Mouse (Mus musculus) heart, embryonic 10.5 days (tissue): ENCODE results near the gene Cpt1c. TPM values are rescaled to one million over a fixed set of nuclear protein-coding genes. Genes with fewer than 3 reads are reported as not detected.

Source experiments
- DNase-seq: peaks from one replicate; pipeline ENCODE4 v3.0.0-alpha.2; 2017; ENCODE audit warnings: low spot score
- H3K27ac ChIP-seq: fragments of 300-500 bp; sonication (generic); 2 replicates; pipeline ENCODE4 v1.5.1; 2016; ENCODE audit warnings: mild to moderate bottlenecking
- H3K27me3 ChIP-seq: fragments of 300-500 bp; sonication (generic); 2 replicates; pipeline ENCODE4 v1.6.1; 2016; ENCODE audit warnings: mild to moderate bottlenecking; ENCODE audit not compliant: poor library complexity, insufficient read depth, severe bottlenecking
- H3K36me3 ChIP-seq: fragments of 300-500 bp; sonication (generic); 2 replicates; pipeline ENCODE4 v1.6.1; 2016; ENCODE audit warnings: mild to moderate bottlenecking, moderate library complexity
- H3K4me1 ChIP-seq: fragments of 300-500 bp; sonication (generic); 2 replicates; pipeline ENCODE4 v1.6.1; 2016; ENCODE audit warnings: mild to moderate bottlenecking
- H3K4me3 ChIP-seq: fragments of 300-500 bp; sonication (generic); 2 replicates; pipeline ENCODE4 v1.5.1; 2016; ENCODE audit warnings: mild to moderate bottlenecking, moderate library complexity
- H3K9me3 ChIP-seq: fragments of 300-500 bp; sonication (generic); 2 replicates; pipeline ENCODE4 v1.6.1; 2016; ENCODE audit warnings: mild to moderate bottlenecking, moderate library complexity
- WGBS: fragments of 180-500 bp; shearing (Covaris S2); methylation state at CpG from one replicate; pipeline ENCODE4 v1.1.7; 2016; 5-methylcytosine and 5-hydroxymethylcytosine counted together
- microRNA-seq: library from miRNA; unstranded; fragments of <30 nt; microRNA quantifications from one replicate; pipeline ENCODE4, GENCODE M21; 2017
- polyA plus RNA-seq: library from polyadenylated mRNA; unstranded; fragments of >200 nt; fragmentation: Nextera tagmentation; extraction: Ambion mirVana; gene quantifications from 2 replicates; pipeline ENCODE4 v1.2.1, GENCODE M21; 2016

The Cpt1c gene
- polyA plus RNA-seq, 1 experiment from 2014 or later = 19.1 TPM

GRCm38 (mm10) chr7:44918219-44918618 is 56.4 kb downstream of the Cpt1c start:
- 0 out of 2 replicates have a peak overlapping the region, but pooled peaks have one; percentile 18 for H3K27ac ChIP-seq
- H3K9me3 ChIP-seq = no peaks in the 10 kb centered on the region
- H3K27me3 ChIP-seq = no peaks in the 10 kb centered on the region
- WGBS = 56% methylated on average over 3 of the region's 3 CpGs
- peaks cover 56% of the 10 kb centered on the region for H3K36me3 ChIP-seq
- peaks cover 33% of the 10 kb centered on the region for H3K4me1 ChIP-seq
- peak; percentile 76 for DNase-seq
- H3K4me3 ChIP-seq = no peak overlapping the region

GRCm38 (mm10) chr7:44916881-44917280 is 57.8 kb downstream of the Cpt1c start:
- H3K27me3 ChIP-seq = no peaks in the 10 kb centered on the region
- peaks cover 33% of the 10 kb centered on the region for H3K4me1 ChIP-seq
- no peaks in the 10 kb centered on the region for H3K9me3 ChIP-seq
- peaks cover 56% of the 10 kb centered on the region for H3K36me3 ChIP-seq
- no peak overlapping the region for H3K4me3 ChIP-seq
- DNase-seq = no peak
- H3K27ac ChIP-seq = 0 out of 2 replicates have a peak overlapping the region, but pooled peaks have one; percentile 18
- WGBS = 90% methylated on average over 4 of the region's 4 CpGs

- 87% methylated on average over 6 of the region's 6 CpGs for WGBS
- peak; percentile 39 for DNase-seq
- H3K9me3 ChIP-seq = no peaks in the 10 kb centered on the region
- H3K27ac ChIP-seq = no peak overlapping the region
- H3K36me3 ChIP-seq = peaks cover 59% of the 10 kb centered on the region
- no peak overlapping the region for H3K4me3 ChIP-seq
- no peaks in the 10 kb centered on the region for H3K27me3 ChIP-seq
- peaks cover 33% of the 10 kb centered on the region for H3K4me1 ChIP-seq
Measured at GRCm38 (mm10) chr7:44916191-44916590, 58.5 kb downstream of the Cpt1c start.

- no peaks in the 10 kb centered on the region for H3K27me3 ChIP-seq
Measured at GRCm38 (mm10) chr7:44915314-44915713, 59.3 kb downstream of the Cpt1c start.

GRCm38 (mm10) chr7:44914396-44914795 is 60.3 kb downstream of the Cpt1c start:
- peaks cover 69% of the 10 kb centered on the region for H3K36me3 ChIP-seq
- DNase-seq = no peak
- no peaks in the 10 kb centered on the region for H3K27me3 ChIP-seq
- H3K9me3 ChIP-seq = no peaks in the 10 kb centered on the region
- WGBS = 77% methylated on average over 2 of the region's 2 CpGs
- no peak overlapping the region for H3K4me3 ChIP-seq
- peaks cover 33% of the 10 kb centered on the region for H3K4me1 ChIP-seq
- no peak overlapping the region for H3K27ac ChIP-seq

More at GRCm38 (mm10) chr7:44915314-44915713, 59.3 kb downstream of the Cpt1c start:
- Histone ChIP-seq H3K4me3 (no peak overlapping the region), H3K27ac (no peak overlapping the region), H3K9me3 (no peaks in the 10 kb centered on the region), H3K36me3 (peaks cover 66% of the 10 kb centered on the region), H3K4me1 (peaks cover 33% of the 10 kb centered on the region)
- DNase-seq = no peak
- WGBS = 94% methylated on average over 9 of the region's 9 CpGs

Small RNA genes within 50 kb of the gene (microRNA-seq; reads per million reads assigned to microRNA genes)
- 1.0 reads per million for gene Mir7054

Other genes with a start within 250 kb of the Cpt1c start
- gene Vrk3, start 226.4 kb downstream of the Cpt1c start, polyA plus RNA-seq = 34.0 and 35.5 TPM in 2 replicates
- 1.8 TPM in 2 replicates for gene Zfp473, start 223.8 kb downstream of the Cpt1c start, polyA plus RNA-seq
- 128 and 132 TPM in 2 replicates for gene Nup62, start 158.8 kb downstream of the Cpt1c start, polyA plus RNA-seq
- gene Il4i1, start 158.5 kb downstream of the Cpt1c start, polyA plus RNA-seq = 0.41 and 1.3 TPM in 2 replicates
- gene Atf5, start 158.2 kb downstream of the Cpt1c start, polyA plus RNA-seq = 1.7 and 3.3 TPM in 2 replicates
- gene Akt1s1, start 125.9 kb downstream of the Cpt1c start, polyA plus RNA-seq = 102 and 103 TPM in 2 replicates
- 56.9 and 67.3 TPM in 2 replicates for gene Tbc1d17, start 125.8 kb downstream of the Cpt1c start, polyA plus RNA-seq
- 28.5 and 29.7 TPM in 2 replicates for gene Pnkp, start 117.7 kb downstream of the Cpt1c start, polyA plus RNA-seq
- 258 and 316 TPM in 2 replicates for gene Ptov1, start 105.1 kb downstream of the Cpt1c start, polyA plus RNA-seq
- gene Med25, start 82.1 kb downstream of the Cpt1c start, polyA plus RNA-seq = 90.5 and 95.6 TPM in 2 replicates
- 14.2 and 14.9 TPM in 2 replicates for gene Fuz, start 78.8 kb downstream of the Cpt1c start, polyA plus RNA-seq
- gene Ap2a1, start 45.4 kb downstream of the Cpt1c start, polyA plus RNA-seq = 73.9 and 82.1 TPM in 2 replicates
- gene Tsks, start 31.6 kb downstream of the Cpt1c start, polyA plus RNA-seq = 0.25 TPM in 1 of 2 replicates, not detected in the other
- gene Prmt1, start 11.7 kb upstream of the Cpt1c start, polyA plus RNA-seq = 563 and 740 TPM in 2 replicates
- gene Irf3, start 22.8 kb upstream of the Cpt1c start, polyA plus RNA-seq = 61.8 and 71.1 TPM in 2 replicates
- gene Bcl2l12, start 23.9 kb upstream of the Cpt1c start, polyA plus RNA-seq = 44.9 and 57.9 TPM in 2 replicates
- gene Scaf1, start 41.5 kb upstream of the Cpt1c start, polyA plus RNA-seq = 40.5 and 41.0 TPM in 2 replicates
- 50.5 and 57.5 TPM in 2 replicates for gene Rras, start 43.1 kb upstream of the Cpt1c start, polyA plus RNA-seq
- gene Prr12, start 78.0 kb upstream of the Cpt1c start, polyA plus RNA-seq = 8.8 and 13.3 TPM in 2 replicates
- 59.9 and 65.2 TPM in 2 replicates for gene Nosip, start 87.6 kb upstream of the Cpt1c start, polyA plus RNA-seq
- gene Prrg2, start 87.8 kb upstream of the Cpt1c start, polyA plus RNA-seq = 15.0 and 16.8 TPM in 2 replicates
- gene Rcn3, start 117.4 kb upstream of the Cpt1c start, polyA plus RNA-seq = 270 and 314 TPM in 2 replicates
- 7.8 and 10.2 TPM in 2 replicates for gene Fcgrt, start 129.0 kb upstream of the Cpt1c start, polyA plus RNA-seq
- gene Rps11, start 149.6 kb upstream of the Cpt1c start, polyA plus RNA-seq = 1,266 and 1,534 TPM in 2 replicates
- gene Rpl13a, start 153.9 kb upstream of the Cpt1c start, polyA plus RNA-seq = 873 and 1,060 TPM in 2 replicates
- 0.36 and 0.58 TPM in 2 replicates for gene Gm45713, start 161.4 kb upstream of the Cpt1c start, polyA plus RNA-seq
- 2.5 and 3.1 TPM in 2 replicates for gene Flt3l, start 161.6 kb upstream of the Cpt1c start, polyA plus RNA-seq
- 97.8 and 102 TPM in 2 replicates for gene Pih1d1, start 179.5 kb upstream of the Cpt1c start, polyA plus RNA-seq
- gene Aldh16a1, start 179.7 kb upstream of the Cpt1c start, polyA plus RNA-seq = 45.2 and 45.7 TPM in 2 replicates
- gene Slc17a7, start 189.1 kb upstream of the Cpt1c start, polyA plus RNA-seq = 0.76 and 1.4 TPM in 2 replicates
- gene Gfy, start 204.7 kb upstream of the Cpt1c start, polyA plus RNA-seq = not detected in 2 replicates
- 0.41 TPM in 1 of 2 replicates, not detected in the other for gene Pth2, start 206.1 kb upstream of the Cpt1c start, polyA plus RNA-seq
- 0.69 and 0.88 TPM in 2 replicates for gene Ccdc155, start 230.0 kb upstream of the Cpt1c start, polyA plus RNA-seq
- 1.2 and 1.9 TPM in 2 replicates for gene Dkkl1, start 237.3 kb upstream of the Cpt1c start, polyA plus RNA-seq
- 161 and 210 TPM in 2 replicates for gene Tead2, start 240.9 kb upstream of the Cpt1c start, polyA plus RNA-seq